Mouse (Mus musculus) forebrain, embryonic 10.5 days (tissue): Measurements from ENCODE around the gene Lpo. TPM values are rescaled to one million over a fixed set of nuclear protein-coding genes. Genes with fewer than 3 reads are reported as not detected.

ENCODE experiments used
- DNase-seq: peaks from one replicate; pipeline ENCODE4 v3.0.0-alpha.2; 2017; ENCODE audit warnings: low spot score; ENCODE audit errors: extremely low spot score
- H3K27ac ChIP-seq: fragments of 300-500 bp; sonication (generic); 2 replicates; pipeline ENCODE4 v1.5.1; 2016; ENCODE audit warnings: mild to moderate bottlenecking
- H3K27me3 ChIP-seq: fragments of 300-500 bp; sonication (generic); 2 replicates; pipeline ENCODE4 v1.6.1; 2016; ENCODE audit warnings: mild to moderate bottlenecking; ENCODE audit not compliant: poor library complexity, severe bottlenecking
- H3K36me3 ChIP-seq: fragments of 300-500 bp; sonication (generic); replicated peaks from 2 replicates; pipeline ENCODE4 v1.6.1; 2016; ENCODE audit warnings: mild to moderate bottlenecking, moderate library complexity
- H3K4me1 ChIP-seq: fragments of 300-500 bp; sonication (generic); 2 replicates; pipeline ENCODE4 v1.6.1; 2016
- H3K4me3 ChIP-seq: fragments of 300-500 bp; sonication (generic); 2 replicates; pipeline ENCODE4 v1.5.1; 2016; ENCODE audit warnings: mild to moderate bottlenecking, moderate library complexity
- H3K9me3 ChIP-seq: fragments of 300-500 bp; sonication (generic); 2 replicates; pipeline ENCODE4 v1.6.1; 2016; ENCODE audit warnings: mild to moderate bottlenecking, moderate library complexity
- WGBS: fragments of 180-500 bp; shearing (Covaris S2); methylation state at CpG from one replicate; pipeline ENCODE4 v1.1.7; 2016; 5-methylcytosine and 5-hydroxymethylcytosine counted together
- polyA plus RNA-seq: library from polyadenylated mRNA; unstranded; fragments of >200 nt; fragmentation: Nextera tagmentation; extraction: Ambion mirVana; gene quantifications from 2 replicates; pipeline ENCODE4 v1.2.1, GENCODE M21; 2016

Lpo gene
- polyA plus RNA-seq, 1 experiment from 2014 or later: 0.06 TPM

- DNase-seq: no peak
- H3K27me3 ChIP-seq: no peaks in the 10 kb centered on the region
- 91% methylated on average over 12 of the region's 12 CpGs for WGBS
- no peaks in the 10 kb centered on the region for H3K36me3 ChIP-seq
- H3K9me3 ChIP-seq: no peaks in the 10 kb centered on the region
- no peak overlapping the region for H3K27ac ChIP-seq
- no peaks in the 10 kb centered on the region for H3K4me1 ChIP-seq
- H3K4me3 ChIP-seq: no peak overlapping the region
Observed at GRCm38 (mm10) chr11:87846968-87847600, 19.0 kb upstream of the Lpo start.

GRCm38 (mm10) chr11:87841436-87841835, 13.3 kb upstream of the Lpo start:
- 95% methylated on average over 3 of the region's 3 CpGs for WGBS
- H3K36me3 ChIP-seq: no peaks in the 10 kb centered on the region

GRCm38 (mm10) chr11:87840676-87841075, 12.6 kb upstream of the Lpo start:
- Histone ChIP-seq H3K4me3 (no peak overlapping the region), H3K36me3 (no peaks in the 10 kb centered on the region), H3K4me1 (no peaks in the 10 kb centered on the region), H3K9me3 (no peaks in the 10 kb centered on the region), H3K27me3 (no peaks in the 10 kb centered on the region), H3K27ac (no peak overlapping the region)
- 91% methylated on average over 8 of the region's 8 CpGs for WGBS
- DNase-seq: no peak

More at GRCm38 (mm10) chr11:87841436-87841835, 13.3 kb upstream of the Lpo start:
- no peak overlapping the region for H3K4me3 ChIP-seq
- no peaks in the 10 kb centered on the region for H3K9me3 ChIP-seq
- H3K4me1 ChIP-seq: no peaks in the 10 kb centered on the region
- no peak overlapping the region for H3K27ac ChIP-seq
- no peaks in the 10 kb centered on the region for H3K27me3 ChIP-seq
- DNase-seq: no peak

- 48% methylated on average over 5 of the region's 5 CpGs for WGBS
- no peak overlapping the region for H3K4me3 ChIP-seq
- H3K9me3 ChIP-seq: no peaks in the 10 kb centered on the region
- peaks cover 17% of the 10 kb centered on the region for H3K4me1 ChIP-seq
- H3K27ac ChIP-seq: no peak overlapping the region
- no peak for DNase-seq
- H3K27me3 ChIP-seq: peaks cover 31% of the 10 kb centered on the region
- no peaks in the 10 kb centered on the region for H3K36me3 ChIP-seq
Observed at GRCm38 (mm10) chr11:87821502-87821901, 6.6 kb downstream of the Lpo start.

GRCm38 (mm10) chr11:87817443-87817773, 10.7 kb downstream of the Lpo start:
- no peak for DNase-seq
- peaks cover 21% of the 10 kb centered on the region for H3K4me1 ChIP-seq
- peak overlapping the region; percentile 65 for H3K27ac ChIP-seq
- WGBS: 32% methylated on average over 4 of the region's 4 CpGs
- no peaks in the 10 kb centered on the region for H3K9me3 ChIP-seq
- H3K27me3 ChIP-seq: peaks cover 38% of the 10 kb centered on the region
- peak overlapping the region; percentile 54 for H3K4me3 ChIP-seq
- H3K36me3 ChIP-seq: no peaks in the 10 kb centered on the region

GRCm38 (mm10) chr11:87816707-87817442, 11.2 kb downstream of the Lpo start:
- Histone ChIP-seq H3K4me3 (peak overlapping the region; percentile 54), H3K36me3 (no peaks in the 10 kb centered on the region), H3K27ac (peak overlapping the region; percentile 65), H3K4me1 (peaks cover 21% of the 10 kb centered on the region), H3K9me3 (no peaks in the 10 kb centered on the region), H3K27me3 (peaks cover 38% of the 10 kb centered on the region)
- DNase-seq: peak; percentile 57
- WGBS: 4% methylated on average over 31 of the region's 31 CpGs

- peaks cover 23% of the 10 kb centered on the region for H3K4me1 ChIP-seq
- H3K4me3 ChIP-seq: no peak overlapping the region
- H3K27ac ChIP-seq: no peak overlapping the region
- H3K27me3 ChIP-seq: peaks cover 38% of the 10 kb centered on the region
- DNase-seq: no peak
- H3K36me3 ChIP-seq: no peaks in the 10 kb centered on the region
- H3K9me3 ChIP-seq: no peaks in the 10 kb centered on the region
- 78% methylated on average over 8 of the region's 8 CpGs for WGBS
Observed at GRCm38 (mm10) chr11:87814831-87815230, 13.3 kb downstream of the Lpo start.

GRCm38 (mm10) chr11:87811396-87811795, 16.7 kb downstream of the Lpo start:
- WGBS: 70% methylated on average over 4 of the region's 4 CpGs
- no peaks in the 10 kb centered on the region for H3K36me3 ChIP-seq
- H3K27ac ChIP-seq: no peak overlapping the region
- H3K4me3 ChIP-seq: no peak overlapping the region
- H3K4me1 ChIP-seq: peaks cover 10% of the 10 kb centered on the region
- H3K27me3 ChIP-seq: peaks cover 16% of the 10 kb centered on the region
- no peak for DNase-seq
- no peaks in the 10 kb centered on the region for H3K9me3 ChIP-seq

GRCm38 (mm10) chr11:87808236-87808635, 19.9 kb downstream of the Lpo start:
- H3K27me3 ChIP-seq: no peaks in the 10 kb centered on the region
- H3K4me3 ChIP-seq: no peak overlapping the region
- peaks cover 7% of the 10 kb centered on the region for H3K4me1 ChIP-seq
- 88% methylated on average over 7 of the region's 7 CpGs for WGBS
- DNase-seq: no peak
- no peak overlapping the region for H3K27ac ChIP-seq
- no peaks in the 10 kb centered on the region for H3K9me3 ChIP-seq
- no peaks in the 10 kb centered on the region for H3K36me3 ChIP-seq

- 88% methylated on average over 6 of the region's 6 CpGs for WGBS
- Histone ChIP-seq H3K27me3 (0 out of 2 replicates have a peak, but pooled peaks cover 5% of the 10 kb centered on the region), H3K4me3 (no peak overlapping the region), H3K36me3 (no peaks in the 10 kb centered on the region), H3K27ac (no peak overlapping the region), H3K4me1 (peaks cover 9% of the 10 kb centered on the region), H3K9me3 (no peaks in the 10 kb centered on the region)
- no peak for DNase-seq
Observed at GRCm38 (mm10) chr11:87807433-87807832, 20.7 kb downstream of the Lpo start.

- no peak for DNase-seq
- H3K4me3 ChIP-seq: no peak overlapping the region
- no peaks in the 10 kb centered on the region for H3K9me3 ChIP-seq
- H3K4me1 ChIP-seq: peaks cover 4% of the 10 kb centered on the region
- H3K27ac ChIP-seq: no peak overlapping the region
- 0 out of 2 replicates have a peak, but pooled peaks cover 8% of the 10 kb centered on the region for H3K27me3 ChIP-seq
- no peaks in the 10 kb centered on the region for H3K36me3 ChIP-seq
- WGBS: 66% methylated on average over 1 of the region's 1 CpGs
Observed at GRCm38 (mm10) chr11:87805448-87805847, 22.6 kb downstream of the Lpo start.

- Histone ChIP-seq H3K36me3 (no peaks in the 10 kb centered on the region), H3K4me3 (no peak overlapping the region), H3K4me1 (peaks cover 4% of the 10 kb centered on the region), H3K9me3 (no peaks in the 10 kb centered on the region), H3K27ac (no peak overlapping the region), H3K27me3 (0 out of 2 replicates have a peak, but pooled peaks cover 8% of the 10 kb centered on the region)
- DNase-seq: no peak
- WGBS: 43% methylated on average over 14 of the region's 14 CpGs
Observed at GRCm38 (mm10) chr11:87802621-87803020, 25.5 kb downstream of the Lpo start.

- WGBS: 90% methylated on average over 22 of the region's 22 CpGs
- no peak for DNase-seq
Observed at GRCm38 (mm10) chr11:87801711-87802275, 26.3 kb downstream of the Lpo start.

More at GRCm38 (mm10) chr11:87801711-87802275, 26.3 kb downstream of the Lpo start:
- H3K4me3 ChIP-seq: no peak overlapping the region
- no peaks in the 10 kb centered on the region for H3K36me3 ChIP-seq
- H3K9me3 ChIP-seq: no peaks in the 10 kb centered on the region
- H3K4me1 ChIP-seq: peaks cover 12% of the 10 kb centered on the region
- 0 out of 2 replicates have a peak, but pooled peaks cover 8% of the 10 kb centered on the region for H3K27me3 ChIP-seq
- H3K27ac ChIP-seq: no peak overlapping the region
